Mouse (Mus musculus): ENCODE results near the gene Rpgrip1.
A peak's percentile ranks its signal among the peaks of the same experiment; 100 is the strongest.
"Not testable (repeated sequence)": the region's sequence is repeated elsewhere in the genome, so short reads cannot be mapped to it uniquely, and the experiment has no call there.

The Rpgrip1 gene

DNA sequence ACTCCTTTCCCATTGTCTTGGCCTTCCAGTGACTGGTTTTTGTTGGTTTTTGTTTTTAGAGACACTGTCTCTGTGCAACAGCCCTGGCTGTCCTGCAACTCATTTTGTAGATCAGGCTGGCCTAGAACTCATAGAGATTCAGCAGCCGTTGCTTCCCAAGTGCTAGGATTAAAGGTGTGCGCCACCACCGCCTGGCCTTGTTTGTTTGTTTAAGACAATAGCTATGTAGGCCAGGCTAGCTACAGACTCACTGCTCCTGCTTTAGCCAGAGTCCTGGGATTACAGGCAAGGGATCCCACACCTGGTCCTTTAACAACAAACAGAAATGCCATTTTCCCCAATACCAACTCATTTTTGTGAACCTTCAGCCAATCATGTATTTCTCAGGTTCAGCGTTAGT is at the start of gene Rpgrip1:
Rpgrip1 (plus strand) TSS at position 359 of the 400 bp plus-strand sequence.
- DNase-seq, result no peak

DNA sequence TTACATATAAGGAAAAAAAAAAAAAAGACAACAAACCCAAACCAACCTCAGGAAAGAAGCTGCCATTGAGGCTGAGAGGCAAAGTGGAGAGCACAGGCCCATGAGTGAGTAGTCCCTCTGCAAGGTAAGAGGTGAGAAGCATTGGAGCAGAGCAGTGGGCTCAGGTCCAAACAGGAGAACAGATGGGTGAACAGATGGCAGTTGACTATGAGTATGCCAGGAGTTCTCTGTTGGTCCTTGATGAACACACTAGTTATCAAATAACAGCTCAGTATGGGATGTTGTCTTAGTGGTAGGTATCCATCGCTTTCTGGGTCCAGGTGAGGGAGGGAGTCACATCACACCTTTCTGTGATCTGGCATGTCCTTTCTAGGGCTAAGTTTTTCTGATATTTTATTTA is 49.7 kb upstream of the Rpgrip1 start:
- peak; percentile 95 for DNase-seq

DNA sequence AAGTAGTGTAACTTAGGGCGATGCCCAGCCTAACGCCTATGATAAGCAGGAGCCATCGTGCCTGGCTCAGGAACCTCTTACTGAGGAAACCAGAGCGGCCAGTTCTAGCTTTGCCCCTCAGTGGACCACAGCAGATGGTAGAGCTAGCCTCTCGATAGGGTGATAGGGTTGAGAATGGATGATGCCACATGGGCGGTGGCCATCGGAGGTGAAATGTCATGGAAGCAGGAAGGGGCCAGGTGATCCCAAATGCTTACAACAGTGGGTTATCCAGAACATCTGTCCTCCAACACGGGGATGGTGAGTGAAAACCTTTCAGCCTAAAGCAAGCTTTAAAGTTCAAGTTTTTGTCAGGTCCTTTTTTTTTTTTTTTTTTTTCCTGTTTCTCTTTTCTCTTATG is 48.7 kb upstream of the Rpgrip1 start:
- DNase-seq, result peak; percentile 42

DNA sequence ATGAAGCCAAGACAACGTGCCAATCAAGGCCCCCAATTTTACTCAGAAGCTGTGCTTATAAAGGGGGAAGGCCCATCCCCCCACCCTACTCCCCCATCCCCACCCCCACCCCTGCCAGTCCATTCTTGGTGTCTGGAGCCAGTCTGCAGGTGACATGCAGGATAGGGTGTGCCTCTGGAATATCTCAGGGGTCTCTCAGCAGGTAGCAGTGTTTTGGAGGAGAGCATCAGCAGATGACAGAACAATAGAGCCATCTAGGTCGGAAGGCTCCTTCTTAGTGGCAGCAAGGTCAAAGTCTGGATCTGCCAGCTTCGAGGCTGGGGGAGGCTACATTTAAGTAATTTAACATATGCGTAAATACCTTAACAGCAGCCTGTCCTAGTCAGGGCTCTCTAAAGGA is 44.4 kb upstream of the Rpgrip1 start:
- no peak for DNase-seq

DNA sequence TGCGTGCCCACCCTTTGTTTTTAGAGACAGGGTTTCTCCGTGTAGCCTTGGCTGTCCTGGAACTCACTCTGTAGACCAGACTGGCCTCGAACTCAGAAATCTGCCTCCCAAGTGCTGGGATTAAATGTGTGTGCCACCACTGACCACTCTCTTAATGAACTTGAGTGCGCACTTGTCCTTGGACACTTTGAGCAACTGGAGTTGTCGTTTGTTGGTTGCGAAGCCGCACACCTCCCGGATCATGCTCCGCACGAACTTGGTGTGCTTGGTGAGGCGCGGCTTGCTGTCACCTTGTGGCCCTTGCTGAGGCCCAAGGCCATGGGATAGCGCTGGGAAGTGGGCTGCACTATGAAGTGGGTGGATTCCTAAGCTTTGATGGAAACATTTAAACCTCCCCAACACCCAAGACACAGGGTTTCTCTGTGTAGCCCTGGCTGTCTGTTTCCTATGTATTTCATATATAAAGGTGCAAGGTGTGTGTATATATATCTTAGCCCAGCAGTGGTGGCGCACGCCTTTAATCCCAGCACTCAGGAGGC is 38.8 kb upstream of the Rpgrip1 start:
- no peak for DNase-seq

DNA sequence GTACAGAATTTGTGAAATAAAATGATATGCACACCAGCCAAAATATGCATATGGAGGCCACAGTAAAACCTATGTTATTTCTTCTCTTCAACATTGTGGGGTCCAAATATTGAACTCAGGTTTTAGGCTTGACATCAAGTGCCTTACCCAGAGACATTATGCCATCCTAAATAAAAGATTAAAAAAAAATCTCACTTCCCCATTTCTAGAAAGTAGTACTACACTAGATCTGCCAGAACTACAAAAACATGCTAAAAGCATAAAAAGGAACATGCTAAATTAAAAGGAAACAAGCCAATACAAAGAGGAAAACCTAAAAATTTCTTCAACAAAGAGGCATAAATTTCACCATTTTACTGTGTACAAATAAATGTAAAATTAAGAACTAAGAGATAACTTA is 27.4 kb upstream of the Rpgrip1 start:
- no peak for DNase-seq

DNA sequence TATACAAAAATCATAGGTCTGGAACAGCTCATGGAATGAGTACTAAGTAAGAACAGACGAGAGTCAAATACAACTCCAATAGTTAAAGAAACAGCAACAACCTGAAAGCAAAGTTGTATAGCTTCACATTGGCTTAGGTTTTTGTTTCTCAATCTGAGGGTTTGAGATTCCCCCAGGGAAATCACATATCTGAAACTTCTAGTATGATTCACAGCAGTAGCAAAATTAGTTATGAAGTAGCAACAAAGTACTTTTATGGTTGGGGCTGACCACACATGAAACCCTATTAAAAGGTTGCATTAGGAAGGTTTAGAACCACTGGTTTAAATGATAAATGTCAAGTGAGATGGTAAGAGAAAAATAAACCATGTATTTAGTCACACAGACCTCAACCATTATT is 16.0 kb upstream of the Rpgrip1 start:
- DNase-seq, result no peak

DNA sequence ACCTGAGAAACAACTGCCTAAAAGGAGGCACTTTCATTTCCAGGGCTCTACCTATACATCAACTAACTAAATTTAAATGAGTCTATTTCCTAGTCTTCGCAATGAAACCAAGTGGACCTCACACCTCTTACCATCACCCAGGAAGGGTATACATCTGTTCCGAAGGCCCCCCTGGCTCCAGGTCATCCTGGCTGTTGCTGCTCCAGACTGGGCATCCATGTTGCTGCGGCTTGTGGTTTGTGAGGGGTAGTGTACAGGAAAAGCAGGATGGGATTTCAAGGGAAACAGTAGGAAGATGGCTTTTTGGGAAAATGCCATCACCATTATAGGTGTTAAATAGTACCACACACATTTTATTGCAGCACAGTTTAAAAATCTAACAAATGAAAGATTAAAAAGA is 13.3 kb upstream of the Rpgrip1 start:
- not testable (repeated sequence) for DNase-seq

DNA sequence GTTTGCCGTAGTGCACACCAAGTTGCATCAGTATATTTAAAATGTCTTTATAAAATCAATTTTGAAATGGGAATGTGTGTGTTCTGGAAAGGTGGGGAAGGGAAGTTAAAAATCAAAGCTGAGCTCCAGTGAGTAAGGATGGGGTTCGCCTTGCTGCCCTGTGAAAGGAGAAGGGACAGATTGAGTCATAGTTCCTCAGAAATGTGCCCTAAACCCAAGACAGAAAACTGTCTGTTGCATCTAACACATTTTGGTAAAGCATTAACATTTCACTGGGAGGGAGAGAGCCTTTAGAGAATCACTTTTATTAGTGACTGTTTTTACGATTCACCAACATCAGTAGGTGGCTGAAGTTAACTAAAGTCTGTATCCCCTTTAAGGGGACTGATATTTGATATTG is 12.1 kb upstream of the Rpgrip1 start:
- DNase-seq, result not testable (repeated sequence)

DNA sequence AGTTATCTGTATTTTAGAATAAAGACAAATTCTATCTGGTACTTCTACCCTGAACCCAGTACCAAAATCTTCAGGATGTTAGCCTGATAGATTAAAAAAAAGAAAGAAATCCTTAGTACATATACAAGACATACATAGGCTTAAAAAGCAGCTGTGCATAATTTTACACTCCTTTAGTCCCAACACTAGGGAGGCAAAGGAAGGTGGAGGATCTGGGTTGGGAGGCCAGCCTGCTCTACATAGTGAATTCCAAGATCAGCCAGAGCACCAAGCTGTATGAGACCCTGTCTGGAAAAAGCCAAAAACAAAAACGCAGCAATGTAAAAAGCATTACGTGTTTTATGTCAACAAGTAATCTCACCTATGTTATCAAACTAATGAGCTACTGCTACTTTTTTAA is 10.9 kb upstream of the Rpgrip1 start:
- DNase-seq, result no peak

DNA sequence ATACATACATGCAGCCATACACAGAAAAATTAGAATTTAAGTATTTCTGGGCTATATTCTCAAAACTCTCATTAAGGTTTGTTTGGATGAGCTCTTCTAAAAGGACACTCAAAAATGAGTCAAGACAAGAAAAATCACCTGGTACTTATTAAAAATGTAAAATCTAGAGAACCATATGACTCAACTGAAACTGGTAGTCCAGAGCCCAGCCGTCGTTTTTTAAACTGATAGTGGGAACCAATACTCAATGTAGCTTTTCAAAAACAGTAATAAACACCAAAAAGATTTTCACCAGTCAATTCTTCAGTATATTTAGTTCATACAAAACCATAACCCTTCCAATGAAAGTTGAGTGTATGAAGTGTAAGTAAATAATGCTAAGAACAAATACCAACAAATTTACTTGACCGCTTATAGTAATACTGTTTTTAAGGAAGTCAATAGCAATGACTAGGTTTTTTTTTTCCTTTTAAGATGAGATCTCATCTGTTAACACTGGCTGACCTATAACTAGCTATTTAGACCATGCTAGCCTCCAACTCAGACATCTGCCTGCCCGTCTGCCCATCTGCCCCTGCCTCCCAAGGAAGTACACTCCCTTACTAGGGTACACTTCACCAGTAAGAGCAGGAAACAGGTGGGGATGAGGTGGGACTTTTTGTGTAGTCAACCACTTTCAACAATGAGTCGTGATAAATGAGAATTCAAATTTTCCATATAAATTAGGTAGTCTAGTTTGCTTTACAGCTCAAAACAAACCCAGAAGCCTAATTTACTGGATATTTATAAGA is 10.1 kb upstream of the Rpgrip1 start:
- no peak for DNase-seq

DNA sequence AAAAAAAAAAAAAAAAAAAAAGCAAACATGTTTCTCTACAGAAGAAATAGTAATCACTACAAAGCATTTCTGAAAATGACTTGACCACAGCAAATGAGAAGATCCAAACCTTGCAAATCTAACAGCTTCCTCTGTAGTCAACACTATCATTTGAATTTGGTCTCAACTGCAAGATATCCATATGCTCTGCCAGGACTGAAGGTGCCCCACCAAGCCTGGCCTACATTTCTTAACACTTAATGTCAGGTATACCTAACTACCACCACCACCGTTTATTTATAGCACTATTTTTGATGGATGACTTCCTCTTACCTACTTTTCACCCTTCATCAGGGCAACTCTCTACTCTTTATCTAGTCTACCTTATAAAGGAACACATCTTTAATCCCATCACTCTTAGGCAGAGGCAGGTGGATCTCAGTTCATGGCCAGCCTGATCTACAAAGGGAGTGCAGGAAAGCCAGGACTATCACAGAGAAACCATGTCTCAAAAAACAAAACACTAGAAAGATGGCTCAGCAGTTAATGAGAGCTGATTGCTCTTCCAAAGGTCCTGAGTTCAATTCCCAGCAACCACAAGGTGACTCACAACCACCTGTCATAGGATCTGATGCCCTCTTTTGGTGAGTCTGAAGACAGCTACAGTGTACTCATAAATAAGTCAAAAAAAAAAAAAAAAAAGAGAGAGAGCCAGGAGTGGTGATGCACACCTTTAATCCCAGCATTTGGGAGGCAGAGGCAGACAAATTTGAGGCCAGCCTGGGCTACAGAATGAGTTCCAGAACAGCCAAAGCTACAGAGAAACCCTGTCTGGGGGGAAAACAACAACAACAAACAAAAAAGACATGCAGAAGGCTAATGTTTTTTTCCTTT is 9.0 kb upstream of the Rpgrip1 start:
- DNase-seq, result no peak

DNA sequence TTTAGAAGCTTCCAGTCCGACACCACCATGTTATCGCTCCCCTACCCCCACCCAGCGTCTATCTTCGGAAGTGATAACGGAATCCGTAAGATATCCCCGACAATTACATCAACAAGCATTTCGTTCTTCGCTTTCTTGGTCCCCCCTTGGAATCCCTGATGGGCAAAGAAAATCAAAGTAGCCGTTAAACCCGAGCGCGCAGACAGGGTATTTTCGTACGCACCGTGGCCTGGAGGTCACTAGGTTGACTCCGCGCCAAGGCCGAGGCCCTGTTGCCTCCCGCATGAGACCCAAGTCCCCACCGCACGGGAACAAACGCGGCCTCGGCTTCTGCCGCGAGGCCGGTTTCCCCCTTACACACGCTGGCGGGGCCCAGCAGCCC is 7.0 kb upstream of the Rpgrip1 start:
- DNase-seq, result no peak

DNA sequence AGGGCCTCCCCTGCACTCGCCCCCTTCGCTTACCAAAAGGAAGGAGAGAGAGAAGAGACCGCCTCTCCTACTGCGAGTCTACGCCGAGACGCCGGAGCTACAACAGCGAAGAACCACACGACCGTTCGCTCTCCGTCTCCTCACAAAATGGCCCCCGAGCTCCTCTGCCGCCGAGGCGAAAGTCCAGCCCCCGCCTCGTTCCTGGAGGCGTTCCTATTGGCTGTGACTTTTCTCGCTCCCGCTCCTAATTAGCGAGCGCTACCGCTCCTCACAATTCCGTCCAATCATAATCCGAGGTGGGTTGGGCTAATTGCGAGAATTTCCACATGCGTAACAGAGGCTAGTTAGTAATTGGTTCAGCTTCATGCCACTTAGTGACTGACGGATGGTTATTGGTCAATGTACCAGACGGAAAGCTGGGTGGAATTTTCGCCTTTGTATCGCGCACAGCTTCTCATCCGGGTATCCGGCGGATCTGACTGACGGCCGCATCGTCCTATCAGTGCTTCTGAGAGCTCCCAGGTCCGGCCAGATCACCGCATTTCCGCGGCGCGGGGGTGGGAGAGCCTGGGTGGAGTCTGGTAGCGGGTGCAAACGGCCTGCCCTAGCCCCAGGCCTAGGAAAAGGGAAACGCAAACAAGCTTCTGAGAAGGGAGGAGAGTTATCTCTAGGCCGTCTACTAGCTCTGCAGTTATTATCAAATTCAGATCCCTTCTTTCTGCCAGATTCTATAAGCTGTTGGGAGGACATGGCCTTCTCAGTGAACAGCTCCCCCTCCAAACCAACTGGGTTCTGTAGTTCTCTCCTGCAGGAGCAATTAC is 6.4 kb upstream of the Rpgrip1 start, which contains the start of gene Hnrnpc:
Hnrnpc (minus strand) TSS at position 173 of the 821 bp plus-strand sequence.
- DNase-seq, result peak; percentile 100

DNA sequence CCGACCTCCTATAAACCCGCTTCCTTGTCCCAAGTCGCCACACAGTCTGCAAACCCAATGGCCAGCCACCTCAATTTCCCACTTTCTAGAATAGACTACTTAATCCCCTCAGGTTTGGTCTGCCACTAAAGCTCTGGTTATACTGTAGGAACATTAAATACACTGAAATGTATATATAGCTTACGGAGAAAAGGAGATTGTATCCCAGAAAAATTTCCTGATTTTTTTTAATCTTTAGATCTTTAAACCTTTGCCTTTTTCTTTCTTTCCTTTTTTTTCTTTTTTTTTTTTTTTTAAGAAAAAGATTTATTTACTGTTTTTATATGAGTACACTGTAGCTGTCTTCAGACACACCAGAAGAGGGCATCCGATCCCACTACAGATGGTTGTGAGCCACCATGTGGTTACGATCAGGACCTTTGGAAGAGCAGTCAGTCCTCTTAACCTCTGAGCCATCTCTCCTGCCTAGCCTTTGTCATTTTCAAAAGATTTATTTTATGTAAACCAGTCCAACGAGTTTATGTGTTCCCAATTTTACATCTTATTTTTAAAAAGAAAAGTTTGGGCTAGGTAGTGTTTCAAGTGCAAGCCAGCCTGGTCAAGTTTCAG is 5.7 kb upstream of the Rpgrip1 start:
- no peak for DNase-seq

DNA sequence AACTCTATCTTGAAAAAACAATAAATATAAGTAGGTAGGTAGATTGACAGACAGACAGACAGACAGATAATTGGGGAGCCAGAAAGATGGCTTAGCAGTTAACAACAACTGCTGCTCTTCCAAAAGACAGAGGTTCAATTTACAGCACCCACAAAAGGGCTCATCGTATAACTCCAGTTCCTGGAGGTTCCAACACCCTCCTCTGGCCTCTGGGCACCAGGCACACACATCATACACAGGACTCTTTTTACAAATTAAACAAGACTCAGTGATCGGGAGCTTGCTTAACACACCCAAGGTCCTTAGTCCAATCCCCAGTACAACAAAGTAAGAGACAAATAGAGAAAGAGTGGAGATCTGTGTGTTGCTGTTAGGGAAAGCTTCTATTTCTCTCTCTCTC is 5.2 kb upstream of the Rpgrip1 start:
- no peak for DNase-seq

DNA sequence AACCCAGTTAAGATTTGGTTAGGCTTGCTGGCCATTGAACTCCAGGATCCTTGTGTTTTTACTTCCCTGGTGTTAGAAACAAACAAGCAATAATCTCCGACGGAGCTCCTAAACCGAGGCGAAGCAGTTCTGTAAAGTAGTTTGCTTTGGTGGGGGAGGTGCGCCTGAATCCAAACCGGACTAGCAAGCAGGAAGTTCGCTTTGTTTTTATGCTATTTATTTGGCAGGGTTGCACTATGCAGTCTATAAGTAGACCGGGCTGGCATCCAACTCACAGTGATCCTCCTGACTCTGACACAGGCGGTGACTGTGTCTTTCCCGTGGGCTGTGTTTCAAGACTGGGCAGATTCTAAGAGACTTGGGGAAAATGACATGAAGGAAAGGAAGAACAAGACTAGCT is 3.8 kb upstream of the Rpgrip1 start:
- DNase-seq, result peak; percentile 67

DNA sequence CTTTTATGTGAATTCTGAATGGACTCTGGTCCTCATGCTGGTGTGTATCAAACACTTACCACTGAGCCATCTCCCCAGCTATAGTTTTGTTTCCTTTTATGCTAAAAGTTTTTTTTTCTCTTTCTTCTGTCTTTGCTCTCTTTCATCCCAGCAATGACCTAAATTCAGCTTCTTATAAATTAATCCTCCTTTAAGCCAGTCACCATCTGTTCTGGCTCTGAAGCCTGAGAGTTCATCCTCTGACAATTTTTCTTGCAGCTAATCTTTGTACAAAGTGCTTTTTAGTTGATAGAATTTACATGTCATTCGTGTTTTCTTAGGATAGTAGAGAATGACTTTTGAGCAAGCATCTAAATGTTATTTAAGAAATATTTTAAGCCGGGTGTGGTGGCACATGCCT is 2.5 kb upstream of the Rpgrip1 start:
- no peak for DNase-seq

DNA sequence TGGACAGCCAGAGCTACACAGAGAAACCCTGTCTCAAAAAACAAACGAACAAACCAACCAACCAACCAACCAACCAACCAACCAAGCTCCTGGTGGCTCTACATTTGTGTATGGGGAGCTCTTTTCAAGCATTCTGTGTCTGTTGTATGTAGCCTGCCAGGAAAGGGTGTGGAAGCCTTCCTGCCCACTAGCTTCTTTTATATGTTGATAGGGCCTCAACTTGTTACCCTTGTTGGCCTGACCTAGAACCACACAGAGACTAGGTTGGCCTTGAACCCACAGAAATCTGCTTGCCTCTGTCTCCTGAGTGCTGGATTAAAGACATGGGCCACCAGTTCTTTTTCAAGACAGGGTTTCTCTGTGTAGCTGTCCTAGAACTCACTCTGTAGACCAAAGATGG is 3.6 kb downstream of the Rpgrip1 start:
- DNase-seq, result no peak

DNA sequence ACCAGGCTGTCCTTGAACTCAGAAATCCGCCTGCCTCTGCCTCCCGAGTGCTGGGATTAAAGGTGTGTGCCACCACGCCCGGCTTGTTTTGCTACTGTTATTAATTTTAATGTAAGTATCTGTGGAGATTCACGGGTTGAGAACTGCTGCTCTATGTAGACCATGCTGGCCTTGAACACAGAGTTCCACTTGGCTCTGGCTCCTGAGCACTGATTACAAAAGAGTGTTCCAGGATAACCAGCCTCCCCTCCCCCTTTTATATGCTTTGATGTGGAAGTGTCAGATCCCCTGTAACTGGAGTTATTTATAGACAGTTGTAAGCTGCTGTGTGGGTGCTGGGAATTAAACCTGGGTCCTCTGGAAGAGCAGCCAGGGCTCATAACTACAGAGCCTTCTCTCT is 6.7 kb downstream of the Rpgrip1 start:
- DNase-seq, result no peak

DNA sequence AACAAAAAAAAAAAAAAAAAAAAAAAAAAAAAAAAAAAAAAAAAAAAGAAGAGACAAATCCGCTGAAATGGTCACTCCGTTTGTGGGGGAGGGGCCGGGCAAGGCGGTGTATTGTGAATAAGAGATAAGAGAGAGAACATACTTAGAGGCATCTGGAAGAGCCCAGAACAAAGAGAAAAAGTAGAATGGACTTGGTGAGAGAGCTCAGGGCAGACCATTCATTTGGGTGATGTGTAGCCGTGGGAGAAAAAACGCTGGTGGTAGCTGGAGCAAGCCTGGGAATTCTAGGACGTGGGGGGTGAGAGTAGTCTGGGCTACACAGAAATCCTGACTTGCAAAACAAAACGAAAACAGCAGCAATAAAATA is 7.9 kb downstream of the Rpgrip1 start:
- peak; percentile 9 for DNase-seq

DNA sequence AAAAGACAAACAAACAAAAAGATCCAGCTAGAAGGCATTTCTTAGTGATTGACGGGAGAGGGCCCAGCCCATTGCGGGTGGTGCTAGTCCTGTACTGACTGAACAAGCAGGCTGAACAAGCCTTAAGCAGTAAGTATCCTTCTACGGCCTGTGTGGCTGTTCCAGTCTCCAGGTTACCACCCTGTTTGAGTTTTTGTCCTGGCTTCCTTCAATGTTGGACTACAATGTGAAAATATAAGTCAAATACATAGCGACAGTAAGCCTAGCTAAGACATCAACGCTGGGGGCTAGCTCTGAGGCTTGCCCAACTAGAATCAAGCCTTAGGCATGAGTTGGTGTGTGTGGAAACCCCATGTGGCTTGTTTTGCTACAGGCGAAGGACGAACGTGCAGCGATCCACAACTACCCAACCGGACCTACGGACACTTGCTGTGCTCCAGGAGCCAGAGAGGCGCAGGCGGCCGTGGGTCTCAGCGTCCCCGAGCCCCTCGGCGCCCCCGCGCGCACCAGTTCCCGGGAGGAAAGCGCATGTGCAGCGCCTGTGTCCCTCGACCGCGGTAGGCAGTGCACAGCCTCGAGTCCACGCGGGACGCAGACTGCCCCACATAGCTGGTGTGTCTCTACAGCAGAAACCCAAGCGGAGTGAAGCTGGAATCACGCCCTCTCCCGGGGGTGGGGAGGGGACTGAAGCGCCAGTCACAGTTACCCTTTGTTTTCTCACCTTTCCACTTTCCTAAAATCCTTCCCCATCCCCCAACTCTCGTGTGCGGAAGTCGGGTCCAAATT is 8.5 kb downstream of the Rpgrip1 start:
- peak; percentile 62 for DNase-seq
